Mouse (Mus musculus) activated CD4-positive, CD25-positive, alpha-beta regulatory T cell, adult 4 months (primary cell): ENCODE measurements at regions not wholly inside any gene's neighbourhood (a gene's known extent, or its start where the extent isn't known, plus 50 kb on each side); places are given as distances from the start of the nearest gene placed in this dataset.

ENCODE experiments used
- ATAC-seq: one replicate; pipeline ENCODE4 v1.8.0; 2017

GRCm38 (mm10) chr9:63896073-63896807 lies 125.6 kb downstream of the Smad6 start:
- no peak for ATAC-seq

- no peak for ATAC-seq
These were observed 129.5 kb downstream of the Smad6 start for GRCm38 (mm10) chr9:63892235-63892971.

- ATAC-seq = no peak
These were observed 131.1 kb downstream of the Smad6 start for GRCm38 (mm10) chr9:63890717-63891116.

GRCm38 (mm10) chr9:63889570-63889969 lies 131.8 kb upstream of the Smad3 start:
- no peak for ATAC-seq

- no peak for ATAC-seq
These were observed 127.2 kb upstream of the Smad3 start for GRCm38 (mm10) chr9:63884971-63885370.

- ATAC-seq = no peak
These were observed 126.1 kb upstream of the Smad3 start for GRCm38 (mm10) chr9:63883738-63884520.

- ATAC-seq = no peak
These were observed 123.9 kb upstream of the Smad3 start for GRCm38 (mm10) chr9:63881692-63882091.

GRCm38 (mm10) chr9:63881261-63881563 lies 123.4 kb upstream of the Smad3 start:
- no peak for ATAC-seq

- no peak for ATAC-seq
These were observed 122.9 kb upstream of the Smad3 start for GRCm38 (mm10) chr9:63880487-63881260.

- ATAC-seq = no peak
These were observed 122.1 kb upstream of the Smad3 start for GRCm38 (mm10) chr9:63879710-63880428.

- no peak for ATAC-seq
These were observed 120.1 kb upstream of the Smad3 start for GRCm38 (mm10) chr9:63877864-63878263.

- ATAC-seq = no peak
These were observed 119.1 kb upstream of the Smad3 start for GRCm38 (mm10) chr9:63876886-63877285.

GRCm38 (mm10) chr9:63876023-63876422 lies 118.2 kb upstream of the Smad3 start:
- ATAC-seq = no peak

- ATAC-seq = no peak
These were observed 117.4 kb upstream of the Smad3 start for GRCm38 (mm10) chr9:63875193-63875592.

- ATAC-seq = no peak
These were observed 106.6 kb upstream of the Smad3 start for GRCm38 (mm10) chr9:63864350-63864749.

- ATAC-seq = no peak
These were observed 105.5 kb upstream of the Smad3 start for GRCm38 (mm10) chr9:63863328-63863727.

- no peak for ATAC-seq
These were observed 104.6 kb upstream of the Smad3 start for GRCm38 (mm10) chr9:63862427-63862826.

- no peak for ATAC-seq
These were observed 103.6 kb upstream of the Smad3 start for GRCm38 (mm10) chr9:63861418-63861817.

GRCm38 (mm10) chr9:63860196-63860595 lies 102.4 kb upstream of the Smad3 start:
- ATAC-seq = no peak

GRCm38 (mm10) chr9:63856065-63856736 lies 98.4 kb upstream of the Smad3 start:
- ATAC-seq = no peak

GRCm38 (mm10) chr9:63851809-63852208 lies 94.0 kb upstream of the Smad3 start:
- no peak for ATAC-seq

- ATAC-seq = no peak
These were observed 92.5 kb upstream of the Smad3 start for GRCm38 (mm10) chr9:63850316-63850693.
